14 mouse cellular contexts compared by ENCODE assay signal in the genomic region with DNA sequence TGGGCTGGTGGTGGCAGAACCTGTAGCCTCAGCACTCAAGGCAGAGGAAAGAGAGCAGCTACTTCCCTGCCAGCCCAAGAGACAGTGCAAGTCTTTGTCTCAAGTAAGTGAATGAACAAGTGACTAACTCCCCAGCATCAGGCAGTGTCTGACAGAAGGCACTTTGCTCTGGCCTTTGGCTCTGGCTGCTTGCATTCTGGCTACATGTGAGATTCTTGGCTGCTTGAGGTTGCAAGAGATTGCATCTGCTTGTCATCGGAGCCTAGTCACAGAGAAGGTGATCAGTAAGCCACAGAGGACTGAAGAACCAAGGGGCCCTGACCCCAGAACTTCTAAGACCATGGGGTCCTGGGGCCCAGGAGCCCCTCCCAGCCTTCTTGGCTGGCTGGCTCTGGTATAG.
"Had no signal": no experiment of that assay in that cellular context is flagged by ENCODE, and none has a peak within 500 bp of the region (broad histone marks: within the 10 kb centered on the region; RNA-seq: fewer than 3 reads in every experiment).

No protein-coding gene starts in this region.

- DNase-seq: kidney, adult 11 months; kidney, adult 9 months; kidney, postnatal 36 days; lung, embryonic 14.5 days; lung, postnatal 14 days; right cerebral cortex, postnatal 14 days; thymus, postnatal 4 days had no signal

- H3K4me1 ChIP-seq: stomach, embryonic 15.5 days had no signal

- H3K27ac ChIP-seq: kidney, postnatal 0 days; limb, embryonic 10.5 days; macrophage; midbrain, embryonic 13.5 days; stomach, embryonic 15.5 days had no signal

- H3K9ac ChIP-seq: lung, embryonic 14.5 days; midbrain, embryonic 13.5 days; stomach, embryonic 15.5 days had no signal

- H3K4me2 ChIP-seq: liver, embryonic 11.5 days; lung, embryonic 14.5 days; midbrain, embryonic 13.5 days; stomach, embryonic 15.5 days had no signal

- H3K27me3 ChIP-seq: midbrain, embryonic 13.5 days had no signal

- H3K4me3 ChIP-seq: limb, embryonic 10.5 days; megakaryocyte, embryonic 14.5 days; midbrain, embryonic 13.5 days; stomach, embryonic 15.5 days had no signal

- H3K36me3 ChIP-seq: limb, embryonic 10.5 days; midbrain, embryonic 13.5 days; stomach, embryonic 15.5 days had no signal

- H3K9me3 ChIP-seq: limb, embryonic 10.5 days; midbrain, embryonic 13.5 days; stomach, embryonic 15.5 days had no signal

- ATAC-seq: midbrain, embryonic 13.5 days had no signal
